Mouse (Mus musculus) heart, postnatal 10 days (tissue): Measurements from ENCODE around the gene Tpk1. TPM values are rescaled to one million over a fixed set of nuclear protein-coding genes. Genes with fewer than 3 reads are reported as not detected.

Source experiments
- DNase-seq, 2 experiments: peaks; one replicate each; pipeline ENCODE4 v3.0.0; 2021
- intact Hi-C: fragments of 180-260 bp; cut with DNase I; formaldehyde crosslinking; loops from one replicate; pipeline ENCODE4 v1.15.1; 2025
- total RNA-seq, 2 experiments: library from RNA; stranded (reverse); gene quantifications; 2 replicates each; pipeline ENCODE4 v1.2.3; 2021

The Tpk1 gene
- total RNA-seq, 2 experiments from 2014 or later, result 4.8 to 5.4 TPM

- no peak for DNase-seq
- intact Hi-C loops, result no loop called here
Measured at GRCm38 (mm10) chr6:43459082-43459481, 207.0 kb downstream of the Tpk1 start.

GRCm38 (mm10) chr6:43457989-43458388 lies 208.1 kb downstream of the Tpk1 start:
- intact Hi-C loops, result no loop called here
- no peak for DNase-seq

GRCm38 (mm10) chr6:43449498-43449897 lies 216.6 kb downstream of the Tpk1 start:
- intact Hi-C loops, result no loop called here
- DNase-seq, result no peak

- intact Hi-C loops, result no loop called here
- no peak for DNase-seq
Measured at GRCm38 (mm10) chr6:43445856-43446255, 220.2 kb downstream of the Tpk1 start.

GRCm38 (mm10) chr6:43442191-43442590 lies 223.9 kb downstream of the Tpk1 start:
- intact Hi-C loops, result no loop called here
- DNase-seq, result no peak

GRCm38 (mm10) chr6:43435987-43436541 lies 230.0 kb downstream of the Tpk1 start:
- intact Hi-C loops, result no loop called here
- DNase-seq, result no peak

GRCm38 (mm10) chr6:43434365-43434764 lies 231.7 kb downstream of the Tpk1 start:
- DNase-seq, result no peak
- intact Hi-C loops, result no loop called here

- DNase-seq, result peak in 1 of 2 experiments; percentile 16
- intact Hi-C loops, result no loop called here
Measured at GRCm38 (mm10) chr6:43424978-43425377, 241.1 kb downstream of the Tpk1 start.

- peak; percentile 18 to 24 for DNase-seq
- intact Hi-C loops, result no loop called here
Measured at GRCm38 (mm10) chr6:43420358-43420979, 245.6 kb downstream of the Tpk1 start.

- DNase-seq, result peak; percentile 46 to 49
- intact Hi-C loops, result no loop called here
Measured at GRCm38 (mm10) chr6:43408949-43409348, 257.1 kb downstream of the Tpk1 start.

- DNase-seq, result peak; percentile 49 to 57
- intact Hi-C loops, result no loop called here
Measured at GRCm38 (mm10) chr6:43403076-43403475, 263.0 kb downstream of the Tpk1 start.

GRCm38 (mm10) chr6:43402219-43402997 lies 263.7 kb downstream of the Tpk1 start:
- no peak for DNase-seq
- intact Hi-C loops, result no loop called here

GRCm38 (mm10) chr6:43396426-43396825 lies 269.7 kb downstream of the Tpk1 start:
- intact Hi-C loops, result loop anchor here (5.0 kb wide), 1 partner anchor 271 kb away; the partner anchor contains the start of gene Tpk1
- DNase-seq, result no peak

GRCm38 (mm10) chr6:43395538-43395937 lies 270.5 kb downstream of the Tpk1 start:
- intact Hi-C loops, result loop anchor here (5.0 kb wide), 1 partner anchor 272 kb away; the partner anchor contains the start of gene Tpk1
- DNase-seq, result peak; percentile 43 to 47

GRCm38 (mm10) chr6:43391358-43391757 lies 274.7 kb downstream of the Tpk1 start:
- intact Hi-C loops, result no loop called here
- no peak for DNase-seq

- DNase-seq, result peak; percentile 38
- intact Hi-C loops, result no loop called here
Measured at GRCm38 (mm10) chr6:43387273-43387672, 278.8 kb downstream of the Tpk1 start.

GRCm38 (mm10) chr6:43384841-43385240 lies 281.2 kb downstream of the Tpk1 start:
- no peak for DNase-seq
- intact Hi-C loops, result no loop called here

- no peak for DNase-seq
- intact Hi-C loops, result no loop called here
Measured at GRCm38 (mm10) chr6:43384304-43384703, 281.8 kb downstream of the Tpk1 start.

- intact Hi-C loops, result no loop called here
- DNase-seq, result no peak
Measured at GRCm38 (mm10) chr6:43382750-43383149, 283.3 kb downstream of the Tpk1 start.

- DNase-seq, result peak; percentile 10 to 23
- intact Hi-C loops, result no loop called here
Measured at GRCm38 (mm10) chr6:43382284-43382683, 283.8 kb downstream of the Tpk1 start.

GRCm38 (mm10) chr6:43373206-43373605 lies 292.9 kb downstream of the Tpk1 start:
- no peak for DNase-seq
- intact Hi-C loops, result no loop called here
